Mouse (Mus musculus): ENCODE results near the gene Opalin. TPM values are rescaled to one million over a fixed set of nuclear protein-coding genes. Genes with fewer than 3 reads are reported as not detected.

Gene Opalin
- polyA plus RNA-seq, 1 experiment from 2014 or later, result not detected

DNA sequence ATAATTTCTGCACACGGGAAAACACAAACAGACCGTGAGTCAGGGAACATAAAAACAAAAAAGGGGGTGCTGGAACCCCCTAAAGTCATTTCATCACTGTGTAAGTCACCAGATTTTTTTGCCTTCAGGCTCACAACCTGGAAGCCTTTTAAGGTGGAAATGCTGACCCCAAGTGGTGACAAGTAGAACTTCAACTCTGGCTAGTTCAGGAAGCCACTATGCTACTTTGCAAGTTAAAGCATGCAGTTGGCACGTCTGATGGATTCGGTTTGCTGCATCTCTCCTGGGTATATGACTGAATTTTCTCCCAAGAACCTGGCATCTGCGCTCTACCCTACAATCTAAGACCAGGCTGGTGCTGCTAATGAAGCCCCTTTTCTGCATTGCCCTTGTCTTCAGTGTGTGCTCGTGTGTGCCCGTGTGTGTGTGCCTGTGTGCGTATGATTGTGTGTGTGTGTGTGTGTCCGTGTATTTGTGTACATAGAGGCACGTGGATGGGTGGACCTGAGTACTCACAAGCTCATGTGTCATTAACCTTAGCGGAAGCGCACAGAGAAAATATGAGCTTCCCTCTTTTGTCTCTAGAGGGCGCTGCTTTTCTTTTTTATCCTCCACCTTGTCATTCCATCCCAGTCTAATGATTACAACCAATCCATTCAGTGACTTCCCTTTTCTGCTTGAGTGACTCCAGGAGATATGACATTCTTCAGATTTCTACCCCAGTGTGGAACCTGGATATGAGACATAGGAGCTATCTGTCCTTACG lies 60.8 kb downstream of the Opalin start:
- WGBS, result 14% methylated on average over 14 of the region's 14 CpGs
- no peaks in the 10 kb centered on the region for H3K36me3 ChIP-seq
- ATAC-seq (ENCODE audit: insufficient number of reproducible peaks, low FRiP score, low TSS enrichment, low read depth), result no peak
- H3K27me3 ChIP-seq, result peaks cover 12% of the 10 kb centered on the region; the same call in 1 of the 2 replicates
- no peak overlapping the region for H3K9ac ChIP-seq
- H3K4me2 ChIP-seq (replicated peaks), result peak overlapping the region; percentile 41
- 0 out of 2 replicates have a peak overlapping the region, but pooled peaks have one; percentile 0 for H3K4me3 ChIP-seq (replicated peaks)
- no peak overlapping the region for H3K27ac ChIP-seq (replicated peaks)
- peaks cover 20% of the 10 kb centered on the region for H3K4me1 ChIP-seq
- H3K9me3 ChIP-seq (replicated peaks), result no peaks in the 10 kb centered on the region

DNA sequence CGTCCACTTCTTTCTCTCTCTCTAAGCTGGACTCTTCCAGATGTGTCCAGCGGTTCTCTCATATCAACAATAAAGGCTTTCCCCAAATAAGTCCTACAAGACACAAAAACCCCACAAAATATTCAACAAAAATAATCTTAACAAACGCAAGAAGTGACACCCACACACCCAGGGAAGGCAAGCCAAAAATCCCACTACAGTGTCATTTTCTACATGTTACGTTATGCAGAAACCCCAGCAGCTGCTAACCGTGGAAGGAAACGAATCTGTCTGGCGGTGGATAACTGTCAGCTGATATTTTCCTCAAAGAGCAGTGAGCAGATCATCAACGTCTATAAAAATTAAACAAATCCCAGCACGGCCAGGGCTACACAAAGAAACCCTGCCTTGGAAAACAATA lies 62.9 kb downstream of the Opalin start:
- no peak overlapping the region for H3K9ac ChIP-seq
- no peak overlapping the region for H3K4me3 ChIP-seq (replicated peaks)
- H3K27ac ChIP-seq (replicated peaks), result no peak overlapping the region
- ATAC-seq (ENCODE audit: insufficient number of reproducible peaks, low FRiP score, low TSS enrichment, low read depth), result no peak
- WGBS, result 13% methylated on average over 9 of the region's 9 CpGs
- no peaks in the 10 kb centered on the region for H3K9me3 ChIP-seq (replicated peaks)
- no peaks in the 10 kb centered on the region for H3K36me3 ChIP-seq
- peaks cover 5% of the 10 kb centered on the region; the same call in 1 of the 2 replicates for H3K27me3 ChIP-seq
- H3K4me2 ChIP-seq (replicated peaks), result no peak overlapping the region
- H3K4me1 ChIP-seq, result peaks cover 20% of the 10 kb centered on the region

DNA sequence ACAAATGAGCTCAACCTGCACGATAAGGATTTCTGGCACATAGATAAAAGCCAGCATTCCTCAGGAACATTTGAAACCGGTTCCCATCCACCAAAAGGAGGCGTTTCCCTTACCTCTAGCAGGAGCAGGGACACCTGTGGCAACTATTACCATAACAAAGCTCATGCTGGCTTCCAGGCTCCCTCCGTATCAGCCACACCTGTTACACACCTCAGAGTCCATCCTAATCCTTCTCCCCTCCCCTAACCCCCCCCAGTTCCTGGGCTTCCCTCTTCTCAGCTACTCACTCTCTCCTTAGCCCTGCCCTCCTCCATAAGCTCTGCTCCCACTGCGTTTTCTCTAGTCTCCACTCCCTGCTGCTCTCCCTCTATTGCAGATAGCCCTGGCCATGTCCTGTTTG lies 63.3 kb downstream of the Opalin start:
- no peak overlapping the region for H3K9ac ChIP-seq
- peak; percentile 18; the same call in 1 of the 2 replicates for ATAC-seq (ENCODE audit: insufficient number of reproducible peaks, low FRiP score, low TSS enrichment, low read depth)
- H3K9me3 ChIP-seq (replicated peaks), result no peaks in the 10 kb centered on the region
- no peak overlapping the region for H3K4me2 ChIP-seq (replicated peaks)
- peaks cover 20% of the 10 kb centered on the region for H3K4me1 ChIP-seq
- H3K27me3 ChIP-seq, result peaks cover 5% of the 10 kb centered on the region; the same call in 1 of the 2 replicates
- 4% methylated on average over 5 of the region's 5 CpGs for WGBS
- no peak overlapping the region for H3K27ac ChIP-seq (replicated peaks)
- no peak overlapping the region for H3K4me3 ChIP-seq (replicated peaks)
- H3K36me3 ChIP-seq, result no peaks in the 10 kb centered on the region

Other genes with a start within 250 kb of the Opalin start
- gene Ccnj, start 245.8 kb downstream of the Opalin start, polyA plus RNA-seq (2015; fragmentation: Nextera tagmentation; extraction: Ambion mirVana), result 11.1 TPM in 2 replicates
- gene Zfp518a, start 182.4 kb downstream of the Opalin start, polyA plus RNA-seq (2015; fragmentation: Nextera tagmentation; extraction: Ambion mirVana), result 9.5 and 10.3 TPM in 2 replicates
- gene Blnk, start 82.6 kb downstream of the Opalin start, polyA plus RNA-seq (2015; fragmentation: Nextera tagmentation; extraction: Ambion mirVana), result 4.6 and 5.2 TPM in 2 replicates
- gene Dntt, start 47.8 kb downstream of the Opalin start, polyA plus RNA-seq (2015; fragmentation: Nextera tagmentation; extraction: Ambion mirVana), result 0.07 TPM in 1 of 2 replicates, not detected in the other
- gene Tll2, start 129.7 kb upstream of the Opalin start, polyA plus RNA-seq (2015; fragmentation: Nextera tagmentation; extraction: Ambion mirVana), result 0.76 and 0.97 TPM in 2 replicates
- gene Tm9sf3, start 186.9 kb upstream of the Opalin start, polyA plus RNA-seq (2015; fragmentation: Nextera tagmentation; extraction: Ambion mirVana), result 133 and 136 TPM in 2 replicates

Measured in embryonic facial prominence, embryonic 15.5 days (tissue).